ENCODE assay signal across 21 mouse cellular contexts in genomic region chr4:32344276-32344675, GRCm38 (mm10).
DNase-seq lines count a peak whose midpoint lies in the region; ATAC-seq and TF ChIP-seq lines count a peak whose summit lies in the region.
"Had no signal": no experiment of that assay in that cellular context is flagged by ENCODE, and none has a peak within 500 bp of the region (broad histone marks: within the 10 kb centered on the region; RNA-seq: fewer than 3 reads in every experiment).

No protein-coding gene starts in this region.

- 0 out of 2 replicates have a peak overlapping the region, but pooled peaks have one; percentile 56 for H3K27ac ChIP-seq in heart, postnatal 0 days (ENCODE audit: low read depth)
- no peak overlapping the region for H3K27ac ChIP-seq in midbrain, embryonic 13.5 days
- H3K27ac ChIP-seq in midbrain, embryonic 15.5 days = no peak overlapping the region
- H3K27ac ChIP-seq: forebrain, embryonic 13.5 days; intestine, embryonic 15.5 days had no signal

- DNase-seq in heart, postnatal 0 days (ENCODE audit: low spot score) = no peak
- no peak for DNase-seq in heart, postnatal 36 days
- peak; percentile 79 for DNase-seq in T-cell, adult 2 months (ENCODE audit: low spot score)
- no peak for DNase-seq in layer of hippocampus, adult 9-10 months (ENCODE audit: low spot score)
- DNase-seq: adrenal gland, postnatal 25 days; cerebellum, adult 11-12 months; cerebellum, postnatal 14 days; gastrocnemius, postnatal 36 days; kidney, adult 9 months; kidney, postnatal 4 days; midbrain, embryonic 14.5 days; right cerebral cortex, postnatal 4 days had no signal

- no peak overlapping the region for H3K9ac ChIP-seq in heart, postnatal 0 days (replicated peaks; ENCODE audit: low read depth, low read length)
- H3K9ac ChIP-seq in midbrain, embryonic 13.5 days (replicated peaks) = no peak overlapping the region
- no peak overlapping the region for H3K9ac ChIP-seq in midbrain, embryonic 15.5 days
- H3K9ac ChIP-seq: forebrain, embryonic 13.5 days; heart, embryonic 15.5 days; intestine, embryonic 15.5 days had no signal

- H3K4me2 ChIP-seq in heart, postnatal 0 days (ENCODE audit: low read depth, low read length) = no peak overlapping the region
- H3K4me2 ChIP-seq in midbrain, embryonic 13.5 days (replicated peaks) = no peak overlapping the region
- no peak overlapping the region for H3K4me2 ChIP-seq in midbrain, embryonic 15.5 days
- H3K4me2 ChIP-seq: forebrain, embryonic 13.5 days; heart, embryonic 15.5 days; intestine, embryonic 15.5 days; liver, embryonic 11.5 days had no signal

- intact Hi-C loops in heart, postnatal 36 days (cut with DNase I) = no loop called here

- 66% methylated on average over 9 of the region's 9 CpGs for WGBS in heart, postnatal 0 days
- 78% methylated on average over 9 of the region's 9 CpGs for WGBS in midbrain, embryonic 13.5 days
- 79% methylated on average over 9 of the region's 9 CpGs for WGBS in midbrain, embryonic 15.5 days

- H3K4me1 ChIP-seq in heart, postnatal 0 days (ENCODE audit: control insufficient read depth, insufficient read depth) = no peaks in the 10 kb centered on the region
- peaks cover 26% of the 10 kb centered on the region for H3K4me1 ChIP-seq in midbrain, embryonic 13.5 days (replicated peaks)
- peaks cover 20% of the 10 kb centered on the region for H3K4me1 ChIP-seq in midbrain, embryonic 15.5 days

- no peaks in the 10 kb centered on the region for H3K9me3 ChIP-seq in heart, postnatal 0 days (replicated peaks; ENCODE audit: control insufficient read depth, low read length)
- no peaks in the 10 kb centered on the region for H3K9me3 ChIP-seq in midbrain, embryonic 13.5 days
- no peaks in the 10 kb centered on the region for H3K9me3 ChIP-seq in midbrain, embryonic 15.5 days
- H3K9me3 ChIP-seq: embryonic facial prominence, embryonic 10.5 days; forebrain, embryonic 13.5 days; G1E; heart, embryonic 15.5 days; intestine, embryonic 15.5 days had no signal

- no peak for TF ChIP-seq EP300 in heart, postnatal 0 days (IDR thresholded peaks at IDR 0.05; ENCODE audit: low read depth)

- no peak for TF ChIP-seq CTCF in heart, postnatal 0 days (IDR thresholded peaks at IDR 0.05; ENCODE audit: low read depth)

- ATAC-seq in heart, postnatal 0 days (ENCODE audit: insufficient read depth, low read depth) = no peak
- ATAC-seq in midbrain, embryonic 13.5 days = 0 out of 2 replicates have a peak, but pooled peaks have one; percentile 34
- no peak for ATAC-seq in midbrain, embryonic 15.5 days (replicated peaks)
- ATAC-seq in inflammation-experienced regulatory T-cells, adult 6 months = peak; percentile 14
- ATAC-seq: forebrain, embryonic 13.5 days; intestine, embryonic 15.5 days had no signal

- no peak overlapping the region for H3K4me3 ChIP-seq in heart, postnatal 0 days (ENCODE audit: low read depth, low read length)
- H3K4me3 ChIP-seq in midbrain, embryonic 13.5 days (replicated peaks) = no peak overlapping the region
- H3K4me3 ChIP-seq in midbrain, embryonic 15.5 days = no peak overlapping the region
- H3K4me3 ChIP-seq: embryonic facial prominence, embryonic 10.5 days; forebrain, embryonic 13.5 days; heart, embryonic 15.5 days; intestine, embryonic 15.5 days had no signal

- no peaks in the 10 kb centered on the region for H3K27me3 ChIP-seq in heart, postnatal 0 days (ENCODE audit: control insufficient read depth, insufficient read depth, low read length)
- no peaks in the 10 kb centered on the region for H3K27me3 ChIP-seq in midbrain, embryonic 13.5 days
- H3K27me3 ChIP-seq in midbrain, embryonic 15.5 days (replicated peaks) = no peaks in the 10 kb centered on the region
- H3K27me3 ChIP-seq: forebrain, embryonic 13.5 days; heart, embryonic 15.5 days; intestine, embryonic 15.5 days had no signal

- no peaks in the 10 kb centered on the region for H3K36me3 ChIP-seq in heart, postnatal 0 days (replicated peaks; ENCODE audit: control insufficient read depth, insufficient read depth, low read length)
- no peaks in the 10 kb centered on the region for H3K36me3 ChIP-seq in midbrain, embryonic 13.5 days
- no peaks in the 10 kb centered on the region for H3K36me3 ChIP-seq in midbrain, embryonic 15.5 days (replicated peaks)
- H3K36me3 ChIP-seq: G1E; heart, embryonic 15.5 days; intestine, embryonic 15.5 days had no signal

Comparison
In these comparisons a context has a peak if more than half of its experiments do, and no peak if none do; other contexts are left out.
1. ATAC-seq: peak in midbrain, embryonic 13.5 days (single experiment) and inflammation-experienced regulatory T-cells, adult 6 months (single experiment); none in heart, postnatal 0 days (single experiment) and midbrain, embryonic 15.5 days (single experiment).